Mouse (Mus musculus) midbrain, embryonic 13.5 days (tissue): ENCODE measurements around the gene Blnk. TPM values are rescaled to one million over a fixed set of nuclear protein-coding genes. Genes with fewer than 3 reads are reported as not detected.

Source experiments
- ATAC-seq: fragments of 200-750 bp; cut with Nextera tagmentation; 2 replicates; pipeline ENCODE4 v1.8.0; 2017; ENCODE audit warnings: mild to moderate bottlenecking, moderate TSS enrichment, moderate library complexity
- H3K27ac ChIP-seq: fragments of 300-500 bp; sonication (generic); 2 replicates; pipeline ENCODE4 v1.5.1; 2015; ENCODE audit warnings: inconsistent platforms, mild to moderate bottlenecking, moderate library complexity
- H3K27me3 ChIP-seq: fragments of 300-500 bp; sonication (generic); 2 replicates; pipeline ENCODE4 v1.6.1; 2015; ENCODE audit warnings: mild to moderate bottlenecking, inconsistent platforms
- H3K36me3 ChIP-seq: fragments of 300-500 bp; sonication (generic); 2 replicates; pipeline ENCODE4 v1.6.1; 2015; ENCODE audit warnings: mild to moderate bottlenecking, inconsistent platforms
- H3K4me1 ChIP-seq: fragments of 300-500 bp; sonication (generic); replicated peaks from 2 replicates; pipeline ENCODE4 v1.6.1; 2015; ENCODE audit warnings: inconsistent platforms
- H3K4me2 ChIP-seq: fragments of 300-500 bp; sonication (generic); replicated peaks from 2 replicates; pipeline ENCODE4 v1.6.1; 2015; ENCODE audit warnings: moderate library complexity, mild to moderate bottlenecking, inconsistent platforms
- H3K4me3 ChIP-seq: fragments of 300-500 bp; sonication (generic); replicated peaks from 2 replicates; pipeline ENCODE4 v1.5.1; 2015; ENCODE audit warnings: mild to moderate bottlenecking, inconsistent platforms
- H3K9ac ChIP-seq: fragments of 300-500 bp; sonication (generic); replicated peaks from 2 replicates; pipeline ENCODE4 v1.6.1; 2015; ENCODE audit warnings: mild to moderate bottlenecking, inconsistent platforms
- H3K9me3 ChIP-seq: fragments of 300-500 bp; sonication (generic); 2 replicates; pipeline ENCODE4 v1.6.1; 2016; ENCODE audit warnings: mild to moderate bottlenecking, inconsistent platforms
- WGBS: fragments of 180-500 bp; shearing (Covaris S2); methylation state at CpG from one replicate; pipeline ENCODE4 v1.1.7; 2015; 5-methylcytosine and 5-hydroxymethylcytosine counted together
- polyA plus RNA-seq: library from polyadenylated mRNA; unstranded; fragments of >200 nt; fragmentation: Nextera tagmentation; extraction: Ambion mirVana; gene quantifications from 2 replicates; pipeline ENCODE4 v1.2.1, GENCODE M21; 2015

Gene Blnk
- polyA plus RNA-seq, 1 experiment from 2014 or later = 0.32 TPM

GRCm38 (mm10) chr19:40998469-40999170 is 4.3 kb upstream of the Blnk start:
- Histone ChIP-seq H3K4me2 (no peak overlapping the region), H3K9ac (no peak overlapping the region), H3K27me3 (no peaks in the 10 kb centered on the region), H3K4me1 (no peaks in the 10 kb centered on the region), H3K9me3 (no peaks in the 10 kb centered on the region), H3K27ac (no peak overlapping the region), H3K4me3 (no peak overlapping the region), H3K36me3 (no peaks in the 10 kb centered on the region)
- WGBS = 71% methylated on average over 5 of the region's 5 CpGs
- no peak for ATAC-seq

GRCm38 (mm10) chr19:40996722-40997121 is 2.4 kb upstream of the Blnk start:
- no peaks in the 10 kb centered on the region for H3K9me3 ChIP-seq
- no peak overlapping the region for H3K9ac ChIP-seq
- no peaks in the 10 kb centered on the region for H3K27me3 ChIP-seq
- no peak overlapping the region for H3K4me3 ChIP-seq
- H3K4me2 ChIP-seq = no peak overlapping the region
- no peak for ATAC-seq
- 87% methylated on average over 6 of the region's 6 CpGs for WGBS
- H3K27ac ChIP-seq = no peak overlapping the region
- no peaks in the 10 kb centered on the region for H3K36me3 ChIP-seq
- H3K4me1 ChIP-seq = no peaks in the 10 kb centered on the region

GRCm38 (mm10) chr19:40995449-40996401 is 1.4 kb upstream of the Blnk start:
- Histone ChIP-seq H3K9ac (no peak overlapping the region), H3K27ac (no peak overlapping the region), H3K36me3 (no peaks in the 10 kb centered on the region), H3K4me3 (no peak overlapping the region), H3K4me2 (no peak overlapping the region), H3K4me1 (no peaks in the 10 kb centered on the region), H3K9me3 (no peaks in the 10 kb centered on the region), H3K27me3 (no peaks in the 10 kb centered on the region)
- 71% methylated on average over 21 of the region's 21 CpGs for WGBS
- ATAC-seq = no peak

GRCm38 (mm10) chr19:40994911-40995310 is 576 bp upstream of the Blnk start:
- Histone ChIP-seq H3K9ac (no peak overlapping the region), H3K4me2 (no peak overlapping the region), H3K27me3 (no peaks in the 10 kb centered on the region), H3K4me1 (no peaks in the 10 kb centered on the region), H3K36me3 (no peaks in the 10 kb centered on the region), H3K4me3 (no peak overlapping the region), H3K27ac (no peak overlapping the region), H3K9me3 (no peaks in the 10 kb centered on the region)
- no peak for ATAC-seq
- WGBS = 79% methylated on average over 7 of the region's 7 CpGs

- no peak overlapping the region for H3K9ac ChIP-seq
- 94% methylated on average over 5 of the region's 5 CpGs for WGBS
Observed at GRCm38 (mm10) chr19:40993356-40993755, 979 bp downstream of the Blnk start.

GRCm38 (mm10) chr19:40992517-40993044 is 1.8 kb downstream of the Blnk start:
- Histone ChIP-seq H3K4me1 (no peaks in the 10 kb centered on the region), H3K9me3 (no peaks in the 10 kb centered on the region), H3K4me3 (no peak overlapping the region), H3K36me3 (no peaks in the 10 kb centered on the region), H3K27ac (no peak overlapping the region), H3K27me3 (no peaks in the 10 kb centered on the region), H3K9ac (no peak overlapping the region), H3K4me2 (no peak overlapping the region)
- 77% methylated on average over 8 of the region's 8 CpGs for WGBS
- no peak for ATAC-seq

More at GRCm38 (mm10) chr19:40993356-40993755, 979 bp downstream of the Blnk start:
- H3K27me3 ChIP-seq = no peaks in the 10 kb centered on the region
- no peak for ATAC-seq
- H3K4me3 ChIP-seq = no peak overlapping the region
- H3K4me2 ChIP-seq = no peak overlapping the region
- H3K36me3 ChIP-seq = no peaks in the 10 kb centered on the region
- H3K27ac ChIP-seq = no peak overlapping the region
- H3K4me1 ChIP-seq = no peaks in the 10 kb centered on the region
- H3K9me3 ChIP-seq = no peaks in the 10 kb centered on the region

GRCm38 (mm10) chr19:40992096-40992495 is 2.2 kb downstream of the Blnk start:
- Histone ChIP-seq H3K27ac (no peak overlapping the region), H3K9ac (no peak overlapping the region), H3K9me3 (no peaks in the 10 kb centered on the region), H3K4me1 (no peaks in the 10 kb centered on the region), H3K36me3 (no peaks in the 10 kb centered on the region), H3K27me3 (no peaks in the 10 kb centered on the region), H3K4me2 (no peak overlapping the region), H3K4me3 (no peak overlapping the region)
- ATAC-seq = no peak
- WGBS = 82% methylated on average over 11 of the region's 11 CpGs

GRCm38 (mm10) chr19:40991626-40992025 is 2.7 kb downstream of the Blnk start:
- no peak overlapping the region for H3K4me3 ChIP-seq
- H3K27me3 ChIP-seq = no peaks in the 10 kb centered on the region
- H3K36me3 ChIP-seq = no peaks in the 10 kb centered on the region
- no peak overlapping the region for H3K27ac ChIP-seq
- no peak overlapping the region for H3K4me2 ChIP-seq
- H3K9me3 ChIP-seq = no peaks in the 10 kb centered on the region
- no peak for ATAC-seq
- no peak overlapping the region for H3K9ac ChIP-seq
- H3K4me1 ChIP-seq = no peaks in the 10 kb centered on the region
- WGBS = 85% methylated on average over 6 of the region's 7 CpGs

GRCm38 (mm10) chr19:40990781-40991343 is 3.5 kb downstream of the Blnk start:
- no peak for ATAC-seq
- Histone ChIP-seq H3K9me3 (no peaks in the 10 kb centered on the region), H3K4me1 (no peaks in the 10 kb centered on the region), H3K4me3 (no peak overlapping the region), H3K4me2 (no peak overlapping the region), H3K27me3 (no peaks in the 10 kb centered on the region), H3K9ac (no peak overlapping the region), H3K27ac (no peak overlapping the region), H3K36me3 (no peaks in the 10 kb centered on the region)
- 94% methylated on average over 17 of the region's 17 CpGs for WGBS

- no peaks in the 10 kb centered on the region for H3K36me3 ChIP-seq
- H3K4me3 ChIP-seq = no peak overlapping the region
- no peak overlapping the region for H3K27ac ChIP-seq
- H3K27me3 ChIP-seq = no peaks in the 10 kb centered on the region
- WGBS = 83% methylated on average over 9 of the region's 9 CpGs
- H3K9me3 ChIP-seq = no peaks in the 10 kb centered on the region
- no peaks in the 10 kb centered on the region for H3K4me1 ChIP-seq
- ATAC-seq = no peak
- H3K9ac ChIP-seq = no peak overlapping the region
- no peak overlapping the region for H3K4me2 ChIP-seq
Observed at GRCm38 (mm10) chr19:40989961-40990600, 4.3 kb downstream of the Blnk start.

- Histone ChIP-seq H3K36me3 (no peaks in the 10 kb centered on the region), H3K27me3 (no peaks in the 10 kb centered on the region), H3K9me3 (no peaks in the 10 kb centered on the region), H3K4me3 (no peak overlapping the region), H3K4me2 (no peak overlapping the region), H3K4me1 (no peaks in the 10 kb centered on the region), H3K27ac (no peak overlapping the region), H3K9ac (no peak overlapping the region)
- WGBS = 86% methylated on average over 5 of the region's 5 CpGs
- ATAC-seq = no peak
Observed at GRCm38 (mm10) chr19:40988856-40989255, 5.5 kb downstream of the Blnk start.
